Comparison of ENCODE assay signal across 10 mouse cellular contexts in the genomic region with DNA sequence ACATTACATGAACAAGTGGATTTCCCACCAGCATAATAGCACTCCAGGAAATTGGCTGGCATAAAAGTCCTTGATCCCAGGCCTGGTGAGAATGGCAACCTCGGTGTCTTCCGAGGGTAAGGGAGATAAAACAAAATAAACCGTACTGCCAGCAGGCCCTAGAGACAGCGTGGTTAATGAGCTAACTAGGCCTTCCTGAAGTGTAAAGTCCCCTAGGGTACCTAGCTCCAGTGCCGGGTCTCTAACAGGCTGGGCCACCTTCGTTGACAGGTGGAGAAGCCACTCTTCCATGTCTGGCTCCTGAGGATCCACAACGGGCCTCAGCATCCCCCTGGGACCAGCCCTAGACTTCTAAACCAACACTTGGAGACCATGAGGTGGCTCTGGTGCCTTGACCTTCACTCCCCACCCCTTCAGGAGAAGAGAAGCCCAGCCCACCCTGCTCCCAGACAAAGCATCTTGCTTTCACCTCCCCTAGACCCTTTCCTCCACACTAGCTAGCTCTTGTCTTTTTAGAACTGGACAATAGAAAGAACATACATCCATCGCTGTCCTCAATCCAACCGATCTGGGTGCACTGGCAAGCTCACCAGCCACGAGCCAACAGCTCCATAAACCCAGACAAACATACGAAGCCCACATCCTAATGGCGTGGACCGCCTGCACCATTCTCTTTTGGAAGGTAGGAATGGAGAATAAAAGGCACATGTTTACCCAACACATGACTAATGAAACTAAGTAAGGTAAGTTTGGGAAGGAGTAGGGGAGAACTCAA. TPM values are rescaled to one million over a fixed set of nuclear protein-coding genes. Genes with fewer than 3 reads are reported as not detected.
DNase-seq lines count a peak whose midpoint lies in the region; ATAC-seq and TF ChIP-seq lines count a peak whose summit lies in the region.
"Had no signal": no experiment of that assay in that cellular context is flagged by ENCODE, and none has a peak within 500 bp of the region (broad histone marks: within the 10 kb centered on the region; RNA-seq: fewer than 3 reads in every experiment).

No protein-coding gene starts in this region.

- no peak for DNase-seq in forebrain, postnatal 0 days
- DNase-seq in Muller cell, postnatal 12 days (ENCODE audit: inconsistent ontology term): peak; percentile 44
- DNase-seq in spleen, adult 18-20 months: no peak
- no peak for DNase-seq in spleen, postnatal 4 days (ENCODE audit: low spot score in 2 of 2)
- DNase-seq: kidney, adult 11 months; thymus, postnatal 25 days had no signal

- no peak overlapping the region for H3K27ac ChIP-seq in forebrain, embryonic 13.5 days
- no peak overlapping the region for H3K27ac ChIP-seq in forebrain, postnatal 0 days (ENCODE audit: low read depth, low read length)
- H3K27ac ChIP-seq in heart, embryonic 14.5 days (replicated peaks in 1 of 2; ENCODE audit: control insufficient read depth in 1 of 2, insufficient read depth in 1 of 2, low read depth in 2 of 2, low read length in 2 of 2): peak overlapping the region; percentile 48 to 90
- peak overlapping the region; percentile 30 for H3K27ac ChIP-seq in midbrain, embryonic 13.5 days

- no peak overlapping the region for H3K4me3 ChIP-seq in forebrain, embryonic 13.5 days
- H3K4me3 ChIP-seq in forebrain, postnatal 0 days (ENCODE audit: low read depth, low read length): no peak overlapping the region
- H3K4me3 ChIP-seq in heart, embryonic 14.5 days (ENCODE audit: control insufficient read depth in 1 of 2, insufficient read depth in 1 of 2, low read depth in 1 of 2, low read length in 2 of 2): peak overlapping the region; percentile 20 to 36
- H3K4me3 ChIP-seq in midbrain, embryonic 13.5 days (replicated peaks): no peak overlapping the region

- H3K9ac ChIP-seq in forebrain, embryonic 13.5 days: no peak overlapping the region
- H3K9ac ChIP-seq in forebrain, postnatal 0 days: no peak overlapping the region
- H3K9ac ChIP-seq in heart, embryonic 14.5 days (ENCODE audit: low read length): peak overlapping the region; percentile 99
- no peak overlapping the region for H3K9ac ChIP-seq in midbrain, embryonic 13.5 days (replicated peaks)

- H3K4me1 ChIP-seq in forebrain, embryonic 13.5 days: peaks cover 54% of the 10 kb centered on the region
- no peaks in the 10 kb centered on the region for H3K4me1 ChIP-seq in forebrain, postnatal 0 days (ENCODE audit: insufficient read depth)
- H3K4me1 ChIP-seq in heart, embryonic 14.5 days (ENCODE audit: control insufficient read depth in 2 of 2, insufficient read depth in 2 of 2, low read length in 2 of 2): peaks cover 30 to 57% of the 10 kb centered on the region in 2 experiments
- peaks cover 65% of the 10 kb centered on the region for H3K4me1 ChIP-seq in midbrain, embryonic 13.5 days (replicated peaks)

- no peak for ATAC-seq in forebrain, embryonic 13.5 days
- ATAC-seq in forebrain, postnatal 0 days: no peak
- ATAC-seq in heart, embryonic 14.5 days (ENCODE audit: insufficient number of reproducible peaks, insufficient read depth, low FRiP score, low read depth): no peak
- no peak for ATAC-seq in midbrain, embryonic 13.5 days
- ATAC-seq in frontal cortex, adult (ENCODE audit: low TSS enrichment): no peak

- H3K36me3 ChIP-seq in forebrain, embryonic 13.5 days (ENCODE audit: poor library complexity, severe bottlenecking): no peaks in the 10 kb centered on the region
- no peaks in the 10 kb centered on the region for H3K36me3 ChIP-seq in forebrain, postnatal 0 days (ENCODE audit: insufficient read depth)
- peaks cover 48% of the 10 kb centered on the region for H3K36me3 ChIP-seq in heart, embryonic 14.5 days (ENCODE audit: control insufficient read depth, insufficient read depth, low read length)
- no peaks in the 10 kb centered on the region for H3K36me3 ChIP-seq in midbrain, embryonic 13.5 days

- H3K9me3 ChIP-seq in forebrain, embryonic 13.5 days (replicated peaks): no peaks in the 10 kb centered on the region
- H3K9me3 ChIP-seq in forebrain, postnatal 0 days (ENCODE audit: low read length): no peaks in the 10 kb centered on the region
- no peaks in the 10 kb centered on the region for H3K9me3 ChIP-seq in heart, embryonic 14.5 days (ENCODE audit: control insufficient read depth, low read length)
- no peaks in the 10 kb centered on the region for H3K9me3 ChIP-seq in midbrain, embryonic 13.5 days

- no peak for TF ChIP-seq CTCF in forebrain, postnatal 0 days (IDR thresholded peaks at IDR 0.05; ENCODE audit: low read depth)

- H3K4me2 ChIP-seq in forebrain, embryonic 13.5 days: peak overlapping the region; percentile 17
- no peak overlapping the region for H3K4me2 ChIP-seq in forebrain, postnatal 0 days (ENCODE audit: low read depth)
- H3K4me2 ChIP-seq in heart, embryonic 14.5 days (ENCODE audit: low read length): peak overlapping the region; percentile 96
- peak overlapping the region; percentile 39 for H3K4me2 ChIP-seq in midbrain, embryonic 13.5 days (replicated peaks)

- 33% methylated on average over 13 of the region's 13 CpGs for whole genome bisulfite sequencing in forebrain, embryonic 13.5 days
- WGBS in forebrain, postnatal 0 days: 52% methylated on average over 13 of the region's 13 CpGs
- 34% methylated on average over 13 of the region's 13 CpGs for WGBS in heart, embryonic 14.5 days
- WGBS in midbrain, embryonic 13.5 days: 29% methylated on average over 13 of the region's 13 CpGs

- peaks cover 77% of the 10 kb centered on the region for H3K27me3 ChIP-seq in forebrain, embryonic 13.5 days
- peaks cover 14% of the 10 kb centered on the region for H3K27me3 ChIP-seq in forebrain, postnatal 0 days (ENCODE audit: insufficient read depth, low read length)
- no peaks in the 10 kb centered on the region for H3K27me3 ChIP-seq in heart, embryonic 14.5 days (ENCODE audit: control insufficient read depth, insufficient read depth, low read length)
- H3K27me3 ChIP-seq in midbrain, embryonic 13.5 days: peaks cover 54% of the 10 kb centered on the region

RNA-seq across cellular contexts. Expression of gene Meis1, which starts 10.0 kb away (rescaled TPM):
- 28.6 and 46.9 TPM in 2 replicates for polyA plus RNA-seq in forebrain, embryonic 13.5 days (2015; fragmentation: Nextera tagmentation; extraction: Ambion mirVana)
- total RNA-seq in forebrain, postnatal 0 days (2014; rRNA removed): 15.8 and 16.9 TPM in 2 replicates
- 11.4 and 12.5 TPM in 2 replicates for polyA plus RNA-seq in forebrain, postnatal 0 days (2015; fragmentation: Nextera tagmentation; extraction: Ambion mirVana)
- 50.1 and 55.4 TPM in 2 replicates for polyA plus RNA-seq in heart, embryonic 14.5 days (2014; fragmentation: Nextera tagmentation; extraction: Ambion mirVana)
- 43.4 and 45.1 TPM in 2 replicates for polyA plus RNA-seq in midbrain, embryonic 13.5 days (2015; fragmentation: Nextera tagmentation; extraction: Ambion mirVana)

Comparison
In these comparisons a context has a peak if more than half of its experiments do, and no peak if none do; other contexts are left out.
1. H3K27ac ChIP-seq: peak in heart, embryonic 14.5 days (2 of 2) and midbrain, embryonic 13.5 days (single experiment); none in forebrain, embryonic 13.5 days (single experiment) and forebrain, postnatal 0 days (single experiment).
2. H3K4me3 ChIP-seq: peak in heart, embryonic 14.5 days (2 of 2); none in forebrain, embryonic 13.5 days (single experiment), forebrain, postnatal 0 days (single experiment) and midbrain, embryonic 13.5 days (single experiment).